ENCODE assay signal across 9 mouse cellular contexts in genomic region chr4:57845541-57846210, GRCm38 (mm10).
DNase-seq lines count a peak whose midpoint lies in the region; ATAC-seq and TF ChIP-seq lines count a peak whose summit lies in the region.
"Had no signal": no experiment of that assay in that cellular context is flagged by ENCODE, and none has a peak within 500 bp of the region (broad histone marks: within the 10 kb centered on the region; RNA-seq: fewer than 3 reads in every experiment).

No protein-coding gene starts in this region.

- no peak overlapping the region for H3K9ac ChIP-seq in embryonic facial prominence, embryonic 15.5 days
- peak overlapping the region; percentile 68 for H3K9ac ChIP-seq in limb, embryonic 11.5 days (ENCODE audit: low read length)
- peak overlapping the region; percentile 23 for H3K9ac ChIP-seq in neural tube, embryonic 15.5 days (replicated peaks)

- H3K4me2 ChIP-seq in embryonic facial prominence, embryonic 15.5 days (replicated peaks) = peak overlapping the region; percentile 42
- peak overlapping the region; percentile 66 for H3K4me2 ChIP-seq in limb, embryonic 11.5 days (ENCODE audit: low read depth, severe bottlenecking)
- peak overlapping the region; percentile 46 for H3K4me2 ChIP-seq in neural tube, embryonic 15.5 days

- H3K4me3 ChIP-seq in lung, adult 2 months (replicated peaks; ENCODE audit: extremely low read depth, low read depth, low read length) = peak overlapping the region; percentile 63
- H3K4me3 ChIP-seq in embryonic facial prominence, embryonic 15.5 days (replicated peaks) = peak overlapping the region; percentile 35
- H3K4me3 ChIP-seq in limb, embryonic 11.5 days (ENCODE audit: low read depth, low read length) = peak overlapping the region; percentile 34
- H3K4me3 ChIP-seq in neural tube, embryonic 15.5 days (replicated peaks) = peak overlapping the region; percentile 27

- WGBS in lung, adult 2 months = 31% methylated on average over 12 of the region's 12 CpGs
- 18% methylated on average over 12 of the region's 12 CpGs for WGBS in embryonic facial prominence, embryonic 15.5 days
- 11% methylated on average over 12 of the region's 12 CpGs for WGBS in limb, embryonic 11.5 days
- WGBS in neural tube, embryonic 15.5 days = 14% methylated on average over 12 of the region's 12 CpGs

- ATAC-seq in embryonic facial prominence, embryonic 15.5 days (ENCODE audit: insufficient number of reproducible peaks, low FRiP score, low TSS enrichment, low read depth) = no peak
- no peak for ATAC-seq in limb, embryonic 11.5 days (ENCODE audit: insufficient number of reproducible peaks, low FRiP score, low TSS enrichment, low read depth)
- peak; percentile 17; the same call in 1 of the 2 replicates for ATAC-seq in neural tube, embryonic 15.5 days (ENCODE audit: low FRiP score)
- ATAC-seq in CD4-positive, CD25-positive, alpha-beta regulatory T cell, adult 4 months = no peak
- ATAC-seq: inflammation-experienced regulatory T-cells, adult 6 months had no signal

- intact Hi-C loops in left cerebral cortex, postnatal 25 days (cut with DNase I) = no loop called here

- DNase-seq in lung, adult 2 months = no peak
- no peak for DNase-seq in lung, postnatal 14 days
- peak; percentile 61 for DNase-seq in limb, embryonic 11.5 days (ENCODE audit: low spot score)
- no peak for DNase-seq in ovary, postnatal 10 days (ENCODE audit: low spot score)
- DNase-seq in left cerebral cortex, postnatal 25 days (ENCODE audit: low spot score in 2 of 2) = no peak

- TF ChIP-seq CTCF in lung, adult 2 months (IDR thresholded peaks at IDR 0.05; ENCODE audit: insufficient read depth, low read length) = no peak

- no peaks in the 10 kb centered on the region for H3K27me3 ChIP-seq in embryonic facial prominence, embryonic 15.5 days
- no peaks in the 10 kb centered on the region for H3K27me3 ChIP-seq in limb, embryonic 11.5 days (ENCODE audit: control insufficient read depth, insufficient read depth, low read length)
- H3K27me3 ChIP-seq in neural tube, embryonic 15.5 days (replicated peaks) = no peaks in the 10 kb centered on the region

- TF ChIP-seq POLR2A in lung, adult 2 months (IDR thresholded peaks at IDR 0.05; ENCODE audit: borderline replicate concordance, extremely low read depth, low read depth, low read length) = no peak

- H3K36me3 ChIP-seq in embryonic facial prominence, embryonic 15.5 days = no peaks in the 10 kb centered on the region
- no peaks in the 10 kb centered on the region for H3K36me3 ChIP-seq in limb, embryonic 11.5 days (ENCODE audit: control insufficient read depth, insufficient read depth, low read length)
- no peaks in the 10 kb centered on the region for H3K36me3 ChIP-seq in neural tube, embryonic 15.5 days

- peaks cover 30% of the 10 kb centered on the region for H3K4me1 ChIP-seq in lung, adult 2 months (ENCODE audit: control insufficient read depth, insufficient read depth, low read length)
- H3K4me1 ChIP-seq in embryonic facial prominence, embryonic 15.5 days = peaks cover 31% of the 10 kb centered on the region
- peaks cover 32% of the 10 kb centered on the region for H3K4me1 ChIP-seq in limb, embryonic 11.5 days (ENCODE audit: control insufficient read depth, insufficient read depth, low read length)
- peaks cover 25% of the 10 kb centered on the region for H3K4me1 ChIP-seq in neural tube, embryonic 15.5 days

- H3K9me3 ChIP-seq in embryonic facial prominence, embryonic 15.5 days (replicated peaks) = no peaks in the 10 kb centered on the region
- H3K9me3 ChIP-seq in limb, embryonic 11.5 days (ENCODE audit: control insufficient read depth, low read length) = no peaks in the 10 kb centered on the region
- H3K9me3 ChIP-seq in neural tube, embryonic 15.5 days (replicated peaks) = no peaks in the 10 kb centered on the region

- peak overlapping the region; percentile 80 for H3K27ac ChIP-seq in embryonic facial prominence, embryonic 15.5 days (replicated peaks)
- peak overlapping the region; percentile 97 for H3K27ac ChIP-seq in limb, embryonic 11.5 days (replicated peaks; ENCODE audit: low read depth, low read length)
- peak overlapping the region; percentile 82 for H3K27ac ChIP-seq in neural tube, embryonic 15.5 days (replicated peaks)
